Mouse (Mus musculus) cerebellum, postnatal 14 days (tissue): ENCODE measurements around the gene Slc15a2.

ENCODE experiments used
- DNase-seq, 2 experiments: peaks; one replicate each; pipeline ENCODE4 v3.0.0; 2021; ENCODE audit warnings: mixed read lengths in 2 of 2

The Slc15a2 gene

GRCm38 (mm10) chr16:36784594-36785313, at the start of gene Slc15a2:
Slc15a2 (minus strand) TSS chr16:36784962.
- DNase-seq: peak; percentile 86

- DNase-seq: no peak
Observed at GRCm38 (mm10) chr16:36828820-36829219, 44.1 kb upstream of the Slc15a2 start.

- peak; percentile 88 to 89 for DNase-seq
Observed at GRCm38 (mm10) chr16:36828054-36828786, 43.5 kb upstream of the Slc15a2 start, which contains the start of gene Iqcb1. Iqcb1 (plus strand) TSS chr16:36828385.

- no peak for DNase-seq
Observed at GRCm38 (mm10) chr16:36827611-36828053, 42.9 kb upstream of the Slc15a2 start.

- no peak for DNase-seq
Observed at GRCm38 (mm10) chr16:36821474-36821873, 36.7 kb upstream of the Slc15a2 start.

- DNase-seq: no peak
Observed at GRCm38 (mm10) chr16:36820747-36821146, 36.0 kb upstream of the Slc15a2 start.

- DNase-seq: no peak
Observed at GRCm38 (mm10) chr16:36820016-36820415, 35.3 kb upstream of the Slc15a2 start.

GRCm38 (mm10) chr16:36817321-36817926, 32.7 kb upstream of the Slc15a2 start:
- peak; percentile 82 to 83 for DNase-seq

- DNase-seq: no peak
Observed at GRCm38 (mm10) chr16:36816916-36817315, 32.2 kb upstream of the Slc15a2 start.

- DNase-seq: no peak
Observed at GRCm38 (mm10) chr16:36813680-36814079, 28.9 kb upstream of the Slc15a2 start.

GRCm38 (mm10) chr16:36808616-36809015, 23.9 kb upstream of the Slc15a2 start:
- no peak for DNase-seq

- peak in 1 of 2 experiments; percentile 12 for DNase-seq
Observed at GRCm38 (mm10) chr16:36802361-36802760, 17.6 kb upstream of the Slc15a2 start.

- DNase-seq: no peak
Observed at GRCm38 (mm10) chr16:36798334-36798733, 13.6 kb upstream of the Slc15a2 start.

- no peak for DNase-seq
Observed at GRCm38 (mm10) chr16:36794976-36795375, 10.2 kb upstream of the Slc15a2 start.

- no peak for DNase-seq
Observed at GRCm38 (mm10) chr16:36790166-36790565, 5.4 kb upstream of the Slc15a2 start.

GRCm38 (mm10) chr16:36786466-36786865, 1.7 kb upstream of the Slc15a2 start:
- no peak for DNase-seq

- peak in 1 of 2 experiments; percentile 20 for DNase-seq
Observed at GRCm38 (mm10) chr16:36784146-36784545, 616 bp downstream of the Slc15a2 start.

- peak; percentile 23 to 37 for DNase-seq
Observed at GRCm38 (mm10) chr16:36775658-36776057, 9.1 kb downstream of the Slc15a2 start.

- DNase-seq: no peak
Observed at GRCm38 (mm10) chr16:36772996-36773395, 11.8 kb downstream of the Slc15a2 start.

- DNase-seq: no peak
Observed at GRCm38 (mm10) chr16:36771703-36772102, 13.1 kb downstream of the Slc15a2 start.

GRCm38 (mm10) chr16:36771244-36771643, 13.5 kb downstream of the Slc15a2 start:
- no peak for DNase-seq

GRCm38 (mm10) chr16:36770830-36771229, 13.9 kb downstream of the Slc15a2 start:
- peak; percentile 5 to 10 for DNase-seq

- peak in 1 of 2 experiments; percentile 8 for DNase-seq
Observed at GRCm38 (mm10) chr16:36770191-36770771, 14.5 kb downstream of the Slc15a2 start.
